Mouse (Mus musculus) thymus, postnatal 0 days (tissue): Measurements from ENCODE around the gene Ocrl. TPM values are rescaled to one million over a fixed set of nuclear protein-coding genes. Genes with fewer than 3 reads are reported as not detected.

Experiments
- DNase-seq: peaks from one replicate; pipeline ENCODE4 v3.0.0-alpha.2; 2015; ENCODE audit warnings: low spot score
- polyA plus RNA-seq: library from polyadenylated mRNA; unstranded; fragments of >200 nt; fragmentation: Nextera tagmentation; extraction: Ambion mirVana; gene quantifications from 2 replicates; pipeline ENCODE4 v1.2.1, GENCODE M21; 2015

Ocrl gene
- polyA plus RNA-seq, 1 experiment from 2014 or later: 5.9 TPM

DNA sequence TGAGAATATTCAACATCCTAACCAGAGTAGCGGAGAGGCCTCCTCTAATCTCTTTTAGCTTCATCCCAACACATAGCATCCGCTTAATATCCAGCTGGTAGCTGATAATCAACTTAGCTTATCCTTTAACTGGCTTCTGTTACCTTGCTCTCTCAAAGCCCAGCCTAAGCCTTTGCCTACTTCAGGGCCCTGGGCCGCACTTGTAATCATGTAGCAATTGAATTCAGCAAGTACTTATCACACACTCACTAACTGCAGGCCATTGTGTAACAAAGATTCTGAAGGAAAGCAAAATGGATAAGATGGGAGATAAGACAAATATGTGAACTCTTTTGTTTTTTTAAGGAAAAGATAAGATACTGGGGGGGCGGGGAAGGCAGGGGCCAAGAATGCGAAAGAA is 64.9 kb downstream of the Ocrl start:
- DNase-seq: no peak

GRCm38 (mm10) chrX:47985000-47985619 is 72.9 kb downstream of the Ocrl start:
- peak; percentile 64 for DNase-seq

- DNase-seq: no peak
Measured at GRCm38 (mm10) chrX:47988024-47988423, 75.8 kb downstream of the Ocrl start.

- peak; percentile 66 for DNase-seq
Measured at GRCm38 (mm10) chrX:47992606-47993005, 80.4 kb downstream of the Ocrl start.

- no peak for DNase-seq
Measured at GRCm38 (mm10) chrX:47998412-47998811, 86.2 kb downstream of the Ocrl start.

- DNase-seq: no peak
Measured at GRCm38 (mm10) chrX:48001151-48001550, 89.0 kb downstream of the Ocrl start.

DNA sequence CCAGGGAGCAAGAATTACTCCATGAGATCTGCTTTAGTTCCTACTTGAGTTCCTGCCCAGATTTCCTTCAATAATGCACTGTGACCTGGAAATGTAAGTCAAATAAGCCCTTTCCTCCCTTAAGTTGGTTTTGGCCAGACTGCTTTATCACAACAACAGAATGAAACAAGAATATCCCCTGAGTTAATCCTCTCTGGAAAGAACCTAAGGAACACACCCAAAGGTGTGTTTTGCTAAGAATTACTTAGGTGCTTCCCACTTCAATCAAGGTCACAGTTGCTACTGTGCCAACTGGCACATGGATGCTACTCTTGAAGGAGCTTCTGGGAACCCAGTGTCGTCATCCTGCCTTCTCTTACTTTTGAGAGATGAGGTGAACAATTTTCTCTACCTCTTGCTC is 92.6 kb downstream of the Ocrl start:
- DNase-seq: no peak

DNA sequence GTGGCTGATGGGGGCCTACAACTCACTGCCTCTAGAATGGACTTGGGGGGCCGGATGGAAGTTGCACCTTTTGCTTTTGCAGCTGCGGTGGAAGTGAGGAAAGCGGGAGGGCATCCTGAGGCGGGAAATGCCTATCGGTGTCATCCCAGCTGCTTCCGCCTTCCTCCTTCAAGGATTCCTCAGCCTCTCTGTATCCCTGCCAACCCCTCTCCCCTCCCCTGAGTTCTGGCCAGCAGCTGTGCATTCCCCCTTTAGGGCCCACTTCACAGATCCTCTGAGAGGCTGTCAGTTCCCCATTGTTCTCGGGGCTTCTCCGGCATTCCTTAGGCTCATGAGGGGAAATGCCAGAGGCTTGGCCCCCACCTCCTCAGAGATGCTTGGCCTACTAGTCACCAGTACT is 93.9 kb downstream of the Ocrl start:
- DNase-seq: no peak

GRCm38 (mm10) chrX:48011656-48012055 is 99.5 kb downstream of the Ocrl start:
- no peak for DNase-seq

Other genes with a start within 250 kb of the Ocrl start
- gene Smarca1, start 19.4 kb upstream of the Ocrl start, polyA plus RNA-seq: 1.8 and 2.6 TPM in 2 replicates
- gene Apln, start 122.5 kb downstream of the Ocrl start, polyA plus RNA-seq: 1.4 and 1.5 TPM in 2 replicates
- 0.46 and 0.55 TPM in 2 replicates for gene Xpnpep2, start 196.3 kb downstream of the Ocrl start, polyA plus RNA-seq
- gene Sash3, start 234.0 kb downstream of the Ocrl start, polyA plus RNA-seq: 240 and 251 TPM in 2 replicates